Mouse (Mus musculus): ENCODE data around the gene Igdcc4. TPM values are rescaled to one million over a fixed set of nuclear protein-coding genes. Genes with fewer than 3 reads are reported as not detected.
"Not testable (repeated sequence)": the region's sequence is repeated elsewhere in the genome, so short reads cannot be mapped to it uniquely, and the experiment has no call there.

The Igdcc4 gene
- total RNA-seq (2021) = 10 to 100 TPM; 31.8 to 33.7 TPM
- long read RNA-seq, experiment 1, full-length matches to known transcripts = 20 of 39 reads
- long read RNA-seq, experiment 1, partial matches to known transcripts = 6 of 39 reads
- long read RNA-seq, experiment 1, other reads (novel, unspliced or antisense) = 13 of 39 reads
- long read RNA-seq, experiment 2, full-length matches to known transcripts = 39 of 66 reads
- long read RNA-seq, experiment 2, partial matches to known transcripts = 14 of 66 reads
- long read RNA-seq, experiment 2, other reads (novel, unspliced or antisense) = 13 of 66 reads

DNA sequence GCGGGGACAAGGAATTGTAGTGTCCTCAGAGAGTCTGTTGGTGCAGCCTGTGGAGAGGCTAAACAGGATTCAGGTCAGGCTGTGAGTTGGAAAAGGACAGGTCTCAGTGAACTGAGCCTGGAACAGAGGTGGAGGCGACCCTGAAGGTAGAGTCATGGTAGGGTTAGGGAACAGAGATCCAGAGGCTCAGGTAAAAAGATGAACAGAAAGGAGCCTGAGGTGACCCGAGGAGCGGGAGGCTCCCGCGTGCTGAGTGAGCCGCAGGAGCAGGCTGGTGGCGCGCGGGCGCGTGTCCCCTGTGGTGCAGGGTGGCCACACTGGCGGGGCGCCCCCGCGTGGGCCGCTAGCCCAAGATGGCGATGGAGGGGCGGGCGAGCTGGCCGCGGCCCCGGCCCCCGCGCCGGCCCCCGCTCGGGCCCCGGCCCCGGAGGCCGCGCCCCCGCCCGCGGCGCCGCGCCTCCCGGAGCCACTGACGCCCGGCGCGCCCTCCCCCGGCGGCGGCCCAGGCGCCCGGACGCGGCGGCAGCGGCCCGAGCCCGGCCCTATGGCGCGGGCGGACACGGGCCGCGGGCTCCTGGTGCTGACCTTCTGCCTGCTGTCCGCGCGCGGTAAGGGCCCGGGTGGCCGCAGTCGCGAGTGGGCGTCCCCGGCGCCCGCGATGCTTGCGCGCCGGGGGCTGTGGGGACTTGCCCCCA lies at the start of gene Igdcc4:
Gene Igdcc4 (plus strand): TSS at position 496 of the 695 bp plus-strand sequence.
- TF ChIP-seq CTCF (IDR thresholded peaks at IDR 0.05) = no peak
- Histone ChIP-seq H3K27ac (peak within 1 kb of the TSS; percentile 86), H3K4me3 (peak within 1 kb of the TSS; percentile 68)
- intact Hi-C loops (cut with DNase I) = no loop called here
- peak; percentile 33 to 43 for DNase-seq (ENCODE audit: extremely low spot score in 1 of 2, low spot score in 2 of 2)

DNA sequence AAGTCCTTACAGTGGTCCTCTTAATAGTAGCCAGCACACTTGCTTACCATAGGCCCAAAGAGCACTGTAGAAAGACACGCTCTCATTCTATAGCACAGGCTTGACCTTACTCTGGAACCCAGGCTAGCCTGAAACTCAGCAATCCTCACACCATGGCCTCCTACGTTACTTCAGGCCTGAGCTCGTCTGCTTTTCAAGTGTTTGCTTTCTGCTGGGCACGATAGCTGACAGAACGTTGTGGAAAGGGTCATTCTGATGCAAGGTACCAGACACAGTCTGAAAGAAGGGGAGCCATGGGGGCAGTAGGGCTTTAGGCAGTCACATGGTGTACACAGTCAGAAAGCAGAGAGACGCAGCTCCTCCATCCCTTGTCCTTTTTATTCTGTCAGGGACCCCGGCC lies 37.0 kb upstream of the Igdcc4 start:
- Histone ChIP-seq H3K27ac (no peak overlapping the region), H3K4me3 (no peak overlapping the region)
- DNase-seq (ENCODE audit: extremely low spot score in 1 of 2, low spot score in 2 of 2) = no peak
- intact Hi-C loops (cut with DNase I) = loop anchor here (10.0 kb wide), 1 partner anchor 251 kb away; no protein-coding TSS in a partner anchor
- TF ChIP-seq CTCF (IDR thresholded peaks at IDR 0.05) = no peak

DNA sequence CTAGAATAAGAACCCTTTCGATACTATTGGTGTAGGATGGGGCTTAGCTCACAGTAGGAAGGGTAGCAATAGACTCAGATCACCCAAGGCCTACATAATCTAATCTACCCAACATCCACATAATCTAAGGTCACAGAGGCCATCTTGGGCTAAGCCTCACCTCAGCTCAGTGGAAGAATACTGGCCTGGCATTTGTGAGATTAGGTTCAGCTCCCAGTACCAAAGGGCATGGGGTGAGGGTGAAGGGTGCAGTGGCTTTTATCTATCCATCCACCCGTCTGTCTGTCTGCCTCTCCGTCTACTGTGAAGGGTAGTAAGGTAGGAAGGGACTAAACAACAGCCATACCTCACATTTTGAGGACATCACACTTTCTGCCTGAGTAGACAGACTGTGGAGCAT lies 30.7 kb upstream of the Igdcc4 start:
- Histone ChIP-seq H3K4me3 (no peak overlapping the region), H3K27ac (no peak overlapping the region)
- no peak for TF ChIP-seq CTCF (IDR thresholded peaks at IDR 0.05)
- intact Hi-C loops (cut with DNase I) = no loop called here
- no peak for DNase-seq (ENCODE audit: extremely low spot score in 1 of 2, low spot score in 2 of 2)

DNA sequence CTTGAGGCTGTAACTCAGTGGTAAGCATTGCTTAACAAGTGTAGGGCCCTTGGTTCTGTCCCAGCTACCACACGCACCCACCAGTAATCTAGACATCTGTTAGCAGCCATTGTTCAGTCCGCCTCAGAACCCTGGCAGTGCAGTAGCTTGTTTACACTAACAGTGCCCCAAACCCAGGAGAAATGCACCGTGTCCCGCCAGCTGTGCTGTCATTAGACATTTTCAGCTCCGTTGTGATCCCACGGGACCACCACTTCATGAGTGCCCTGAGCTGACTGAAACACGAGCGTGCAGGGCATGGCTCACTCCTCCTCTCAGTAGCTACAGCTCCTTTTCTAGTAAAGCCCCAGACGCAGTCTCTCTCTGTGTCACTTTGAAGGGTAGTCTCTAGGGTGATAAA lies 27.7 kb upstream of the Igdcc4 start:
- intact Hi-C loops (cut with DNase I) = no loop called here
- DNase-seq (ENCODE audit: extremely low spot score in 1 of 2, low spot score in 2 of 2) = no peak
- no peak overlapping the region for H3K27ac ChIP-seq
- no peak for TF ChIP-seq CTCF (IDR thresholded peaks at IDR 0.05)
- no peak overlapping the region for H3K4me3 ChIP-seq

DNA sequence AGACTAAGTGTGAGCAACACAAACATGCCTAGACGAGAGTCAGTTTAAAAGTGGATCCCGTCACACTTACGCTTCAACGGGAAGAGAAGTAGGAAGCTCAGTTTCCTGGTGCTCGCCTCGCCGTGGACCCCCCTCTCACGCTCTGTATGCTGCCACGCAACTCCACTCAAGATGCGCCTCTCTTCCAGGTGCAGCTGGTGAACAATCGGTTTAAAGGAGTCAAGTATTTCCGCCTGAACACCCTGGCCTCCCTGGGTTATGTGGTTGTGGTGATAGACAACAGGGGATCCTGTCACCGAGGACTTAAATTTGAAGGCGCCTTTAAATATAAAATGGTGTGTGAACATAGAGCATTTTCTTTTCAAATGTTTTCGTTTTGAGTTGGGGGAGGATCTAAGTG lies 27.0 kb upstream of the Igdcc4 start:
- no peak overlapping the region for H3K4me3 ChIP-seq
- DNase-seq (ENCODE audit: extremely low spot score in 1 of 2, low spot score in 2 of 2) = no peak
- no peak overlapping the region for H3K27ac ChIP-seq
- no peak for TF ChIP-seq CTCF (IDR thresholded peaks at IDR 0.05)
- intact Hi-C loops (cut with DNase I) = no loop called here

DNA sequence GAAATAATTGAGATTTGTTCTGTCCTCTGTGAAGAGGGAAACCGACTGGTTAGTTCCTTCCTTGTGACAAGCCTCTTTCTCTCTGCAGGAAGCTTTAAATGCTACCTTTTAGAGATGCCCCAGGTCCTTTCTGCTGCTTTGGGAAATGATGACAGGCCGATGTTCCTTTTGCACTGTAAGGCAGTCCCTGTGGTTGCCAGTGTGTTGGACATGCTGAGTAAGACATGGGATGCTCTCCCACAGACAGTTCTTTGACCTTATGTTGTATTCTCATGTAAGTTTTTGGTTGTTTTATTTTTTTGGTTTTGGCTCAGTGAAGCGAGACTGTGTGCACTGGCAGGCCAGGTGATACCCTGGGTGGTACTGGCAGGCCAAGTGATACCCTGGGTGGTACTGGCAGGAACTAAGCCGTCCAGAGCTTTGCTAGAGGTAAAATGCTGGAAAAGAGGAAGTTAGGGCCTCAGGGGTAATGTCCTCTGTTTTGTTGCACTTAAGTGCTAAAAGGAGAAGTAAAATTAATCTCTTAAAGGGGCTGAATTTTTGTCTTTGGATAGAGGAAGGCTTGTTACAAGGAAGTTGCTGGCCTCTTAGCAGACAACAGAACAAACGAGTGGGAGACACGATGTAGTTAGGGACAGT lies 26.3 kb upstream of the Igdcc4 start:
- Histone ChIP-seq H3K4me3 (no peak overlapping the region), H3K27ac (no peak overlapping the region)
- no peak for DNase-seq (ENCODE audit: extremely low spot score in 1 of 2, low spot score in 2 of 2)
- no peak for TF ChIP-seq CTCF (IDR thresholded peaks at IDR 0.05)
- intact Hi-C loops (cut with DNase I) = no loop called here

DNA sequence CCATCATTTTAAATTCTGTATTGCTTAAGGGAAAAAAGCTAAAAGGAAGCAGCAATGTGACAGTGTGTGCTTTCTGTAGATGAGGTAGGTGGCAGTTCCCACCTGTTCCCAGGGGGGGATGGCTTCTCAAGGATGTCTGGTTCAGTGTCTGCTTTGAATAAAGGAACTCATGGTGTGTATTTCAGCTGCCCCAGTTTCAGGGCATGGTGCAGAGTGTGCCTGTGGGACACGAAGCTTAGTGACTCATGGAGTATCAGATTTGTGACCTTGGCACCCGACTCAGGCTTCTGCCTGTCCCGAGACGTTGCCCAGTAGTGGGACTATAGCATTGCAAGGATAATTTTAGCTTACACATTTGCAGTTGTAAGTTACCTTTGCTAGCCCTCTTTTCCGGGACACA lies 23.8 kb upstream of the Igdcc4 start:
- intact Hi-C loops (cut with DNase I) = no loop called here
- H3K4me3 ChIP-seq = no peak overlapping the region
- no peak for TF ChIP-seq CTCF (IDR thresholded peaks at IDR 0.05)
- no peak overlapping the region for H3K27ac ChIP-seq
- no peak for DNase-seq (ENCODE audit: extremely low spot score in 1 of 2, low spot score in 2 of 2)

DNA sequence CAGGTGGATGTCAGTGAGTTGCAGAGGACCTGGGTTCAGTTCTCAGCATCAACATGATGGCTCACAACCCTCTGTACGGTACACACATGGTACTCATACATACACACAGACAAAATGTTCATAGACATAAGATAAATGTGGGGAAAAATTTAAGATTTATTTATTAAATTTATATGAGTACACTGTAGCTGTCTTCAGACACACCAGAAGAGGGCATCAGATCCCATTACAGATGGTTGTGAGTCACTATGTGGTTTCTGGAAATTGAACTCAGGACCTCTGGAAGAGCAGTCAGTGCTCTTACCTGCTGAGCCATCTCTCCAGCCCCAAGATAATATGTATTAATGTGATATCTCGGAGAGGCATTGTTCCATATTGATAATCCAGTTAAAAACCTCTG lies 21.1 kb upstream of the Igdcc4 start:
- not testable (repeated sequence) for H3K27ac ChIP-seq

DNA sequence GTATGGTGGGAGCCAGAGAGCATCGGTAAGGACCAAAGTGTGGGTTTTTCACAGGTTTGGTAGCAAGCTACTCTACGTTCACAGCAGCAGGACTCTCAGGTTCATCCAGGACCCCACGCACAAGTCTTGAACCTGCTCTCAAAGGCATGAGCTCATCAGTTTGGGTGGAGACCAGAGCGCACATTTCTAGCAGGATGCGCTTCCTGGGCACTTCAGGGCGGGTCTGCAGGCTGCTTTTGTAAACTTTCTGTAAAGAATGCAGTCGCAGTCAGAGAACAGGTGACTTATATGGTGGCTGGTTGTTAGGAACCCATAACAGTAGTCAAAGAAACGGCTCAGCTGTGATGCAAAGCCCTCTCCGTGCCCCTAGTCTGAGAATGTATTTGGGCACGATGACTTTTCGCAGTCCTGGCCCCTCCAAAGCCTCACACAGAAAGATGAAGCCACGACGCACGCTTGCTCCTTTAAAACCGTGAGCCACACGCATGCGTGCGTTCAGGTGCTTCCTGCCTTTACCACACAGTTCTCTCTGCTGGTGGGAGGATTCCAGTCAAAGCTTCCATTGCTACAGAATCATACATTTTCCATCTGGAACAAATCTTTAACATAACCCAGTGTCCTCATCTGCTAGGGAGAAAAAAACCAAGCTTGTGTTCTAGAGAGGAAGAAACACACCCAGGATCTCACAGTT lies 18.1 kb upstream of the Igdcc4 start:
- Histone ChIP-seq H3K4me3 (no peak overlapping the region), H3K27ac (no peak overlapping the region)
- TF ChIP-seq CTCF (IDR thresholded peaks at IDR 0.05) = no peak
- intact Hi-C loops (cut with DNase I) = loop anchor here (5.0 kb wide), 1 partner anchor 39 kb away; no protein-coding TSS in a partner anchor
- DNase-seq (ENCODE audit: extremely low spot score in 1 of 2, low spot score in 2 of 2) = no peak

More for the DNA sequence above, 21.1 kb upstream of the Igdcc4 start:
- DNase-seq (ENCODE audit: extremely low spot score in 1 of 2, low spot score in 2 of 2); H3K4me3 ChIP-seq: not testable (repeated sequence)
- intact Hi-C loops (cut with DNase I) = loop anchor here (5.0 kb wide), 1 partner anchor 42 kb away; no protein-coding TSS in a partner anchor
- TF ChIP-seq CTCF (IDR thresholded peaks at IDR 0.05) = peak; percentile 27

DNA sequence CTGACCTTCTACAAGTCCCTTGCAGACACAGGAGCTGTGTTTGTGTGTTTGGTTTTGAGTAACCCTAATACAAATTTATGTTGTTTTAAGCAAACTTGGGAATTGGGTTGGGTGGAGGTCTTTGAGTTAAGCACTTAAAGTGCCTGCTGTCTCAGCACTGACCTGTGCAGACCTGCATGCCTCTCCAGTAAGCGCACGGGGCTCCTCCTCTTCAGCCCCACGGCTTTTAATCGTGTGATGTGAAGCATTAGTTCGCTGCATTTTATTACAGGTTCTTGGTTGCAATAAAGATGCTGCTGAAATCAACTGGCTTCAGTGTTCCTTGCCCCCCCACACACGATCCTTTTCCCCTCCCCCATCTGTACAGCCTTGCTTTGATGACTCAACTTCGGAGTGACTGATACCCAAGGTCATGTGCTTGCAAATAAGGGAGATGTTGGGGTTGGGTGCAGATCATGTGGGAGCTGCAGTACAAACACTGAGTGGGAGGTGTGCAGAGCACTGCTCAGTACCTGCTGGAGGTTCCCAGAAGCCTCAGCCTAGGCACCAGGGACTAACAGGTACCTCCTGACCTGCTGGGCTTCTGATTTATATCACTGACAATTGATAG lies 17.0 kb upstream of the Igdcc4 start:
- DNase-seq (ENCODE audit: extremely low spot score in 1 of 2, low spot score in 2 of 2) = no peak
- TF ChIP-seq CTCF (IDR thresholded peaks at IDR 0.05) = no peak
- Histone ChIP-seq H3K27ac (no peak overlapping the region), H3K4me3 (no peak overlapping the region)
- intact Hi-C loops (cut with DNase I) = loop anchor here (5.0 kb wide), 1 partner anchor 38 kb away; no protein-coding TSS in a partner anchor

DNA sequence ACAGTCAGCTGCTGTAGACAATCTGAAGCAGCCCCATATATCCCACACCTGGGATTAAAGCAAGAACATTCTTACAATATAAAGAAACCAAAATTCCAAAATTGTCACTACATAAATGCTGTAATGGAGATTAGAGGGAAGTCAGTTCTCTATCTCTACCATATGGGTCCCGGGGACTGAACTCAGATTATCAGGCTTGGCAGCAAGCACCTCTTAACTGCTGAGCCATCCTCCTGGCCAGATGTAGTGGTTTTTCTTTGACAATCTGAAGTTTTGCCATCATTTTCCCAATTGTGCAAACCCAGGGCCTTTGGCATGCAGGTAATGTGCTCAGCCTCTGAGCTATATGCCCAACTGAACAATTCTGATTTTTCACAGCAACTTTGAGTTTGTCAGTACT lies 16.0 kb upstream of the Igdcc4 start:
- intact Hi-C loops (cut with DNase I) = no loop called here

More for the DNA sequence above, 16.0 kb upstream of the Igdcc4 start:
- TF ChIP-seq CTCF (IDR thresholded peaks at IDR 0.05) = no peak
- no peak overlapping the region for H3K27ac ChIP-seq
- H3K4me3 ChIP-seq = no peak overlapping the region
- DNase-seq (ENCODE audit: extremely low spot score in 1 of 2, low spot score in 2 of 2) = no peak
